In the genomic region with DNA sequence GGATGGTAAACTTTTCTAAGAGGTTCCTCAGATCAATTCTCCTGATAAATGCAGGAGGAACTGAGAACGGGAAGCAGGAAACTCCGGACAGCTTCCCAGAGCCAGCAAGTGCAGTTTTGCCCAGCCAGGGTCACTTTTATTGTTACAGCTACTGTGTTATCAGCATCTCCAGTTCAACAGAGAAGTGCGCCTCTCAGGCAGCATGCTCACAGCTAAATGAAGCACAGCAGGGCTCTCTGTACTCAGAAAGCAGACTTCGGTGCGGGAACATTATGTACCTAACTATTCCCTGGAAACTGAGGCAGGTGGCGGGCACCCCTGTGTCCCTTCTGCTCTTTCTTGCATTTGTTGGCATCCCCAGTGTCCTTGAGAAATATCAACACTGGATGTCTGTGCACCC, we compare ENCODE assay signal across 29 mouse cellular contexts. TPM values are rescaled to one million over a fixed set of nuclear protein-coding genes. Genes with fewer than 3 reads are reported as not detected.
DNase-seq lines count a peak whose midpoint lies in the region; ATAC-seq and TF ChIP-seq lines count a peak whose summit lies in the region.
"Had no signal": no experiment of that assay in that cellular context is flagged by ENCODE, and none has a peak within 500 bp of the region (broad histone marks: within the 10 kb centered on the region; RNA-seq: fewer than 3 reads in every experiment).

No protein-coding gene starts in this region.

- ATAC-seq in heart, embryonic 12.5 days (ENCODE audit: insufficient number of reproducible peaks, low FRiP score) = no peak
- ATAC-seq in liver, postnatal 0 days = no peak
- no peak for ATAC-seq in megakaryocyte-erythroid progenitor cell, adult 5-6 weeks (replicated peaks; ENCODE audit: low FRiP score, low TSS enrichment, poor library complexity, severe bottlenecking)
- ATAC-seq: forebrain, embryonic 13.5 days; forebrain, embryonic 16.5 days; Patski had no signal

- no peak overlapping the region for H3K4me3 ChIP-seq in heart, embryonic 12.5 days
- H3K4me3 ChIP-seq in liver, adult 2 months (ENCODE audit: insufficient read depth, low read depth, low read length) = no peak overlapping the region
- H3K4me3 ChIP-seq in liver, postnatal 0 days (ENCODE audit: low read depth, low read length) = no peak overlapping the region
- H3K4me3 ChIP-seq in brown adipose tissue, adult 24 weeks (ENCODE audit: insufficient read depth, low read depth, low read length) = no peak overlapping the region
- H3K4me3 ChIP-seq: forebrain, embryonic 10.5 days; forebrain, embryonic 13.5 days; hindbrain, embryonic 12.5 days; hindbrain, embryonic 15.5 days had no signal

- H3K27me3 ChIP-seq in heart, embryonic 12.5 days (replicated peaks) = no peaks in the 10 kb centered on the region
- no peaks in the 10 kb centered on the region for H3K27me3 ChIP-seq in liver, adult 2 months (ENCODE audit: control insufficient read depth, insufficient read depth, low read length)
- H3K27me3 ChIP-seq in liver, postnatal 0 days (ENCODE audit: insufficient read depth, low read length) = no peaks in the 10 kb centered on the region
- H3K27me3 ChIP-seq: hindbrain, embryonic 15.5 days; Patski had no signal

- TF ChIP-seq CTCF in liver, adult 2 months (IDR thresholded peaks at IDR 0.05; ENCODE audit: low read depth, low read length) = no peak
- no peak for TF ChIP-seq CTCF in liver, postnatal 0 days (IDR thresholded peaks at IDR 0.05; ENCODE audit: low read depth)

- no peaks in the 10 kb centered on the region for H3K36me3 ChIP-seq in heart, embryonic 12.5 days
- H3K36me3 ChIP-seq in liver, adult 2 months (ENCODE audit: control insufficient read depth, insufficient read depth, low read length) = no peaks in the 10 kb centered on the region
- no peaks in the 10 kb centered on the region for H3K36me3 ChIP-seq in liver, postnatal 0 days (replicated peaks; ENCODE audit: insufficient read depth, low read length)
- H3K36me3 ChIP-seq: forebrain, embryonic 10.5 days; hindbrain, embryonic 12.5 days; hindbrain, embryonic 15.5 days had no signal

- no peaks in the 10 kb centered on the region for H3K9me3 ChIP-seq in heart, embryonic 12.5 days (replicated peaks)
- no peaks in the 10 kb centered on the region for H3K9me3 ChIP-seq in liver, postnatal 0 days (ENCODE audit: low read length)
- H3K9me3 ChIP-seq: forebrain, embryonic 10.5 days; forebrain, embryonic 13.5 days; hindbrain, embryonic 12.5 days; hindbrain, embryonic 15.5 days had no signal

- no peak for TF ChIP-seq POLR2A in liver, adult 2 months (IDR thresholded peaks at IDR 0.05; ENCODE audit: extremely low read depth, insufficient read depth, low read length)

- no peak for TF ChIP-seq EP300 in liver, postnatal 0 days (IDR thresholded peaks at IDR 0.05; ENCODE audit: low read depth)

- 48% methylated on average over 6 of the region's 6 CpGs for WGBS in heart, embryonic 12.5 days
- 51% methylated on average over 6 of the region's 6 CpGs for WGBS in liver, adult 2 months
- WGBS in liver, postnatal 0 days (ENCODE audit: insufficient replicate concordance) = 47% methylated on average over 6 of the region's 6 CpGs

- DNase-seq in heart, adult 11 months = peak; percentile 91
- no peak for DNase-seq in liver, adult 2 months (ENCODE audit: extremely low read depth, low read depth, low spot score)
- DNase-seq in liver, postnatal 0 days = no peak
- DNase-seq: adrenal gland, postnatal 10 days; adrenal gland, postnatal 36 days; cerebellum, adult 11-12 months; cerebellum, adult 8-10 months; cerebellum, postnatal 10 days; gastrocnemius, postnatal 10 days; gastrocnemius, postnatal 36 days had no signal

- H3K4me2 ChIP-seq in heart, embryonic 12.5 days = no peak overlapping the region
- no peak overlapping the region for H3K4me2 ChIP-seq in liver, postnatal 0 days (ENCODE audit: low read depth, low read length)
- H3K4me2 ChIP-seq: forebrain, embryonic 13.5 days; heart, embryonic 11.5 days; hindbrain, embryonic 12.5 days; hindbrain, embryonic 15.5 days had no signal

- H3K79me2 ChIP-seq in liver, adult 2 months (ENCODE audit: control insufficient read depth, insufficient read depth, low read length) = peaks cover 2% of the 10 kb centered on the region; the same call in 1 of the 2 replicates

- H3K4me1 ChIP-seq in heart, embryonic 12.5 days (replicated peaks) = peaks cover 35% of the 10 kb centered on the region
- peaks cover 6% of the 10 kb centered on the region; the same call in 1 of the 2 replicates for H3K4me1 ChIP-seq in liver, adult 2 months (ENCODE audit: control insufficient read depth, insufficient read depth, low read length)
- peaks cover 32% of the 10 kb centered on the region for H3K4me1 ChIP-seq in liver, postnatal 0 days (ENCODE audit: insufficient read depth)
- peaks cover 17% of the 10 kb centered on the region for H3K4me1 ChIP-seq in brown adipose tissue, adult 24 weeks (ENCODE audit: control insufficient read depth, insufficient read depth, insufficient read length, low read length)

- no peak overlapping the region for H3K27ac ChIP-seq in heart, embryonic 12.5 days (ENCODE audit: poor library complexity, severe bottlenecking)
- peak overlapping the region; percentile 59 for H3K27ac ChIP-seq in liver, adult 2 months (replicated peaks; ENCODE audit: insufficient read depth, low read depth, low read length)
- no peak overlapping the region for H3K27ac ChIP-seq in liver, postnatal 0 days (ENCODE audit: low read depth)
- 0 out of 2 replicates have a peak overlapping the region, but pooled peaks have one; percentile 8 for H3K27ac ChIP-seq in brown adipose tissue, adult 24 weeks (replicated peaks; ENCODE audit: low read depth, low read length)
- H3K27ac ChIP-seq: forebrain, embryonic 10.5 days; forebrain, embryonic 13.5 days; hindbrain, embryonic 12.5 days; hindbrain, embryonic 15.5 days had no signal

- no peak overlapping the region for H3K9ac ChIP-seq in heart, embryonic 12.5 days
- H3K9ac ChIP-seq in liver, adult 2 months (ENCODE audit: low read depth, low read length) = no peak overlapping the region
- no peak overlapping the region for H3K9ac ChIP-seq in liver, postnatal 0 days (replicated peaks)
- H3K9ac ChIP-seq: forebrain, embryonic 13.5 days; hindbrain, embryonic 12.5 days; hindbrain, embryonic 15.5 days had no signal

RNA-seq across cellular contexts. Expression of a gene that starts 2.6 kb away (rescaled TPM):
- 64.0 and 72.0 TPM in 2 replicates for polyA plus RNA-seq in heart, embryonic 12.5 days (2016; fragmentation: Nextera tagmentation; extraction: Ambion mirVana)
- 1,488 and 1,502 TPM in 2 replicates for total RNA-seq in liver, adult 2 months (2014; rRNA removed)
- 3,750 and 4,351 TPM in 2 replicates for polyA plus RNA-seq in liver, adult 2 months (2012; rRNA removed)
- 395 and 411 TPM in 2 replicates for polyA plus RNA-seq in liver, postnatal 0 days (2015; fragmentation: Nextera tagmentation; extraction: Ambion mirVana)
- polyA plus RNA-seq in brown adipose tissue, adult 24 weeks (2012; ENCODE audit: insufficient read depth, insufficient read length, missing spikeins) = 645 and 839 TPM in 2 replicates
- 98.2 and 116 TPM in 2 replicates for total RNA-seq in megakaryocyte-erythroid progenitor cell, adult 5-6 weeks (2014; fragmentation: Nextera tagmentation)
- 189 and 268 TPM in 2 replicates for total RNA-seq in megakaryocyte-erythroid progenitor cell, adult 5-6 weeks (2017)

RNA-seq across cellular contexts. Expression of a gene that starts 22.5 kb away (rescaled TPM):
- 5.8 and 6.1 TPM in 2 replicates for polyA plus RNA-seq in heart, embryonic 12.5 days (2016; fragmentation: Nextera tagmentation; extraction: Ambion mirVana)
- total RNA-seq in liver, adult 2 months (2014; rRNA removed) = 9.6 and 14.4 TPM in 2 replicates
- polyA plus RNA-seq in liver, adult 2 months (2012; rRNA removed) = 9.1 and 10.1 TPM in 2 replicates
- 1.6 and 2.1 TPM in 2 replicates for polyA plus RNA-seq in liver, postnatal 0 days (2015; fragmentation: Nextera tagmentation; extraction: Ambion mirVana)
- 18.4 and 32.3 TPM in 2 replicates for polyA plus RNA-seq in brown adipose tissue, adult 24 weeks (2012; ENCODE audit: insufficient read depth, insufficient read length, missing spikeins)
- total RNA-seq in megakaryocyte-erythroid progenitor cell, adult 5-6 weeks (2014; fragmentation: Nextera tagmentation) = 1.8 and 2.4 TPM in 2 replicates
- 0.38 and 2.6 TPM in 2 replicates for total RNA-seq in megakaryocyte-erythroid progenitor cell, adult 5-6 weeks (2017)

RNA-seq across cellular contexts. Expression of a gene that starts 50.5 kb away (rescaled TPM):
- polyA plus RNA-seq in heart, embryonic 12.5 days (2016; fragmentation: Nextera tagmentation; extraction: Ambion mirVana) = 38.8 and 40.0 TPM in 2 replicates
- 39.0 and 40.1 TPM in 2 replicates for total RNA-seq in liver, adult 2 months (2014; rRNA removed)
- 16.8 and 21.7 TPM in 2 replicates for polyA plus RNA-seq in liver, adult 2 months (2012; rRNA removed)
- polyA plus RNA-seq in liver, postnatal 0 days (2015; fragmentation: Nextera tagmentation; extraction: Ambion mirVana) = 15.5 and 18.1 TPM in 2 replicates
- 47.1 and 76.5 TPM in 2 replicates for polyA plus RNA-seq in brown adipose tissue, adult 24 weeks (2012; ENCODE audit: insufficient read depth, insufficient read length, missing spikeins)
- total RNA-seq in megakaryocyte-erythroid progenitor cell, adult 5-6 weeks (2014; fragmentation: Nextera tagmentation) = 135 and 143 TPM in 2 replicates
- 120 and 186 TPM in 2 replicates for total RNA-seq in megakaryocyte-erythroid progenitor cell, adult 5-6 weeks (2017)

RNA-seq across cellular contexts. Expression of a gene that starts 50.9 kb away (rescaled TPM):
- polyA plus RNA-seq in heart, embryonic 12.5 days (2016; fragmentation: Nextera tagmentation; extraction: Ambion mirVana) = 0.59 and 1.5 TPM in 2 replicates
- total RNA-seq in liver, adult 2 months (2014; rRNA removed) = 2.5 and 2.8 TPM in 2 replicates
- 0.85 and 1.4 TPM in 2 replicates for polyA plus RNA-seq in liver, adult 2 months (2012; rRNA removed)
- polyA plus RNA-seq in liver, postnatal 0 days (2015; fragmentation: Nextera tagmentation; extraction: Ambion mirVana) = 0.15 and 0.25 TPM in 2 replicates
- 0.52 and 0.71 TPM in 2 replicates for polyA plus RNA-seq in brown adipose tissue, adult 24 weeks (2012; ENCODE audit: insufficient read depth, insufficient read length, missing spikeins)
- total RNA-seq in megakaryocyte-erythroid progenitor cell, adult 5-6 weeks (2014; fragmentation: Nextera tagmentation) = 1.4 and 3.0 TPM in 2 replicates
- 2.9 and 5.0 TPM in 2 replicates for total RNA-seq in megakaryocyte-erythroid progenitor cell, adult 5-6 weeks (2017)

RNA-seq across cellular contexts. Expression of a gene that starts 50.9 kb away (rescaled TPM):
- polyA plus RNA-seq in heart, embryonic 12.5 days (2016; fragmentation: Nextera tagmentation; extraction: Ambion mirVana) = not detected in 2 replicates
- total RNA-seq in liver, adult 2 months (2014; rRNA removed) = 0.09 TPM in 1 of 2 replicates, not detected in the other
- not detected in 2 replicates for polyA plus RNA-seq in liver, adult 2 months (2012; rRNA removed)
- not detected in 2 replicates for polyA plus RNA-seq in liver, postnatal 0 days (2015; fragmentation: Nextera tagmentation; extraction: Ambion mirVana)
- polyA plus RNA-seq in brown adipose tissue, adult 24 weeks (2012; ENCODE audit: insufficient read depth, insufficient read length, missing spikeins) = not detected in 2 replicates
- total RNA-seq in megakaryocyte-erythroid progenitor cell, adult 5-6 weeks (2014; fragmentation: Nextera tagmentation) = not detected in 2 replicates
- not detected in 2 replicates for total RNA-seq in megakaryocyte-erythroid progenitor cell, adult 5-6 weeks (2017)
- total RNA-seq: adrenal gland, postnatal 36 days; ES-E14; gastrocnemius, adult 18-20 months; gastrocnemius, postnatal 10 days; gastrocnemius, postnatal 36 days; granulocyte monocyte progenitor cell, adult 5-6 weeks; heart, adult 8-10 months; heart, postnatal 25 days; hematopoietic stem cell, adult 5-6 weeks had no signal
- polyA plus RNA-seq: embryonic facial prominence, embryonic 11.5 days; embryonic facial prominence, embryonic 14.5 days; forebrain, embryonic 10.5 days; forebrain, embryonic 13.5 days; forebrain, embryonic 16.5 days; heart, embryonic 11.5 days; hindbrain, embryonic 12.5 days; hindbrain, embryonic 15.5 days; intestine, embryonic 14.5 days had no signal

Comparison
In these comparisons a context has a peak if more than half of its experiments do, and no peak if none do; other contexts are left out.
1. H3K27ac ChIP-seq: peak in liver, adult 2 months (single experiment) and brown adipose tissue, adult 24 weeks (single experiment); none in heart, embryonic 12.5 days (single experiment) and liver, postnatal 0 days (single experiment).